Mouse (Mus musculus): ENCODE measurements around the gene Vezf1.

The Vezf1 gene

DNA sequence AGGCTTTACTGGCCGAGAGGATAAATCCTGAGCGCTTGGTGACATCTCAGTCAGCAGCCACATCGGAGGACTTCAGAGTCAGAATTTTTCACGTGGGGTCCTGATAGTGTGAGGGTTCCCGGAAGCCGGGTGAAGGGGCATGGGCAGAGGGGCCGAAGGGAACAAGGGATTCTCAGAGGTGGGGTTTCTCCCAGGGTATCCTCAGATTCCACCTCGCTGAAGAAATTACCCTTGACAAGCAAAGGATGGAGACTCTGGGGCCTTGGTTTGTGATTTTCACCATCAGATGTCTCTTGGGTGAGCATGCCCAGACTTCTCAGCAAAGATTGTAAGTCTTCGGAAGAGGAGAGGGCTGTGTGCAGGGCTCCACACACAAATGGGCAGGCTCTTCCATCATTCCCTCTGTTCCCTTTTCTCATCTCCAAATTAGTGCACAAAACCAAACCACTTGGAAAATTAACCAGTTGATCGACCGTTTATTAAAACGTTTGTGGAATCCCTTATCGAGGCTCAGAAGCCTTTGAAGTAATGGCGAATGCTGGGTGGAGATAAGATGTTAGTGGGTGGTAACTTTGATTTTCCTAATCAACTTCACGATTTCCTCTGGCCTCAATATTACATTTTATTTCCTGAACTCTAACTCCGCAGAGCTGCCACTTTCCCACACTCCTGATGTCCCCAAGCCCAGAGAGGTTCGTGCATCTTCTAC, 30.1 kb downstream of the Vezf1 start, which contains the start of gene Cuedc1:
TSS of gene Cuedc1 (plus strand) at position 38 of the 709 bp plus-strand sequence.
- no peaks in the 10 kb centered on the region for H3K9me3 ChIP-seq (ENCODE audit: low read length)
- H3K36me3 ChIP-seq (ENCODE audit: insufficient read depth, low read length), result no peaks in the 10 kb centered on the region
- peaks cover 44% of the 10 kb centered on the region for H3K4me1 ChIP-seq (replicated peaks; ENCODE audit: low read depth, low read length)
- H3K27me3 ChIP-seq (ENCODE audit: insufficient read depth, low read length), result peaks cover 72% of the 10 kb centered on the region
- H3K4me3 ChIP-seq (replicated peaks; ENCODE audit: low read length), result peak within 1 kb of the TSS; percentile 83
- no peak for TF ChIP-seq CTCF (conservative IDR thresholded peaks at IDR 0.05; ENCODE audit: low read length)
- TF ChIP-seq NANOG (IDR thresholded peaks at IDR 0.05; ENCODE audit: borderline replicate concordance, low read length), result no peak
- no peak for TF ChIP-seq POU5F1 (IDR thresholded peaks at IDR 0.05; ENCODE audit: borderline replicate concordance, low read length)

DNA sequence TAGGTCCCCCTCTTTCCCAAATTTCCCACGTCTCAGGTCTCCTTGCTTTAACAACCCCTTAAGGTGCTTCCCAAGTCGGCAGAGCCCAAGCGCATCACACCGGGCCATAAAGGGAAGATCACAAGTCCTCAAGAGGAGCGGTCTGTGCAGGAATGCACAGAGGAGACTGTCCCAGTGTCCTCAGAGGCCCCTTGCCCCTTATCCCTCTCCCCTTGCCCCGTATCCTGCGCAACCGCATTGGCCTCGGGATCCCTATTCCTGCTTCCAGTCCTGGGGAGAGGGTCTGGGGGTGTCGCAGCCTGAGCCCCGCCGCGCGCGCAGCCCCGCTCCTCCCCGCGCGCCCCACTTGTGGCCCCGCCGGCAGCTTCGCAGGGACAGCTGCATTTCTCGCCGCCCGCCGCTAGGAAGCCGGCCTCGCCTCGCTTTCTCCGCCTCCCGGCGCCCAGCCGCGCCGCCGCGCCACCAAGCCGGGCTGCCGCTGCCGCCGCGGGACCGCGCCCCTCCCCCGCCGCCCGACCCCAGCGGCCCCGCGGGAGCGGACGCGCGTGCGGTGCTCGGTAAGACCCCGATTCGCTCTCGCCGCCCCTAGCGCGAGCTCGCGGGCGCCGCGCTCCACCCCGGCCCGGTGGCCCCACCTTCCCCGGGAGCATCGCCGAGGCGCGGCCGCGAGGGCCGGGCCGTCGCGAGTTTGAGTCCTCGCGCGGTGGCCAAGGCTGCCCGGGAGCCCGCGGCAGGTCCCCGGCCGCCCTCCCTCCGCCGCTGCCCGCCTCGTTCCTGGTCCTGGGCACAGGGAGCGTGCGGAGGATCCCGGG, 30.9 kb downstream of the Vezf1 start:
- Histone ChIP-seq H3K27me3 (ENCODE audit: insufficient read depth, low read length) (peaks cover 68% of the 10 kb centered on the region), H3K4me3 (replicated peaks; ENCODE audit: low read length) (peak overlapping the region; percentile 83), H3K4me1 (replicated peaks; ENCODE audit: low read depth, low read length) (peaks cover 45% of the 10 kb centered on the region), H3K36me3 (ENCODE audit: insufficient read depth, low read length) (no peaks in the 10 kb centered on the region), H3K9me3 (ENCODE audit: low read length) (no peaks in the 10 kb centered on the region)
- TF ChIP-seq POU5F1 (IDR thresholded peaks at IDR 0.05; ENCODE audit: borderline replicate concordance, low read length), result no peak
- no peak for TF ChIP-seq CTCF (conservative IDR thresholded peaks at IDR 0.05; ENCODE audit: low read length)

DNA sequence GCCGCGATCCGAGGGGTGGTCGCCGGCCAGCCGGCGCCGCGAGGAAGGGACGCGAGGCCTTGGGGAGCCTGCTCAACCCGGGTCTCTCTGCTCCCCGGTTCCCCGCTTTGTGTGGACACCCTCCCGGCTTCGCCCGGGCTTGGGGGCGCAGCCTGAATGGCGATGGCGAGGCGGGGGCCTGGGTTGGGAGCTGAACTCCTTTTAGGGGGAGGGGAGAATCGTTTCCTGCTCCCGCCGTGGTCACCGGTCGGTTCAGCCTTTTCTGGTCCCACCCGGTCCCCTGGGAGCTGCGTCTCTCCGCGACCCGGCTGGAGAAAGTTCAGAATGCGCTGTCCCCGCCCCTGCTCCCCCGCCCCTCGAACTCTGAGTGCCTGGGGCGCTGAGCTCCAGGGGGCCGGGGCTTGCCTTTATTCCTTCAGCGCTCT, 31.5 kb downstream of the Vezf1 start:
- H3K4me1 ChIP-seq (replicated peaks; ENCODE audit: low read depth, low read length), result peaks cover 44% of the 10 kb centered on the region
- no peaks in the 10 kb centered on the region for H3K36me3 ChIP-seq (ENCODE audit: insufficient read depth, low read length)
- peak overlapping the region; percentile 83 for H3K4me3 ChIP-seq (replicated peaks; ENCODE audit: low read length)
- H3K27me3 ChIP-seq (ENCODE audit: insufficient read depth, low read length), result peaks cover 69% of the 10 kb centered on the region
- no peak for TF ChIP-seq CTCF (conservative IDR thresholded peaks at IDR 0.05; ENCODE audit: low read length)
- TF ChIP-seq POU5F1 (IDR thresholded peaks at IDR 0.05; ENCODE audit: borderline replicate concordance, low read length), result no peak
- TF ChIP-seq NANOG (IDR thresholded peaks at IDR 0.05; ENCODE audit: borderline replicate concordance, low read length), result no peak
- no peaks in the 10 kb centered on the region for H3K9me3 ChIP-seq (ENCODE audit: low read length)

DNA sequence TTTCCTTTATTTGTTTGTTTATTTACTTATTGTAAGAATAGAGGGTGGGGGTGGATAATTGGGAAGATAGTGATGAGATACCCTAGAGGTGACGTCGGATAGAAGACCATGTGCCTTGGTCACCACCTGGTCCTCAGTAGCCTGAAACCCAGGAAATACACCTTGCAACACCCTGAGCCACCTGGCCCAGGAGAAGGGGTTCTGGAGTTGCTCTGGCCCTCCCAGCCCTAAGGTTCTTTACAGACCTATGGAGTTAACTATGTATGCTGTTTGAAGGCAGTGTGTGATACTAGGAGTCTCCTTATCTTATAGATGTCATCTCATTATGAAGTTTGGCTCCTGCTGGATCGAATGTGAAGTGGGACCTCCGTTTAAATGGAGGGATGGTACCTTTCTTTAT, 32.1 kb downstream of the Vezf1 start:
- peak overlapping the region; percentile 83 for H3K4me3 ChIP-seq (replicated peaks; ENCODE audit: low read length)
- H3K36me3 ChIP-seq (ENCODE audit: insufficient read depth, low read length), result no peaks in the 10 kb centered on the region
- no peak for TF ChIP-seq NANOG (IDR thresholded peaks at IDR 0.05; ENCODE audit: borderline replicate concordance, low read length)
- TF ChIP-seq CTCF (conservative IDR thresholded peaks at IDR 0.05; ENCODE audit: low read length), result no peak
- no peak for TF ChIP-seq POU5F1 (IDR thresholded peaks at IDR 0.05; ENCODE audit: borderline replicate concordance, low read length)
- H3K27me3 ChIP-seq (ENCODE audit: insufficient read depth, low read length), result peaks cover 64% of the 10 kb centered on the region
- no peaks in the 10 kb centered on the region for H3K9me3 ChIP-seq (ENCODE audit: low read length)
- peaks cover 40% of the 10 kb centered on the region for H3K4me1 ChIP-seq (replicated peaks; ENCODE audit: low read depth, low read length)

DNA sequence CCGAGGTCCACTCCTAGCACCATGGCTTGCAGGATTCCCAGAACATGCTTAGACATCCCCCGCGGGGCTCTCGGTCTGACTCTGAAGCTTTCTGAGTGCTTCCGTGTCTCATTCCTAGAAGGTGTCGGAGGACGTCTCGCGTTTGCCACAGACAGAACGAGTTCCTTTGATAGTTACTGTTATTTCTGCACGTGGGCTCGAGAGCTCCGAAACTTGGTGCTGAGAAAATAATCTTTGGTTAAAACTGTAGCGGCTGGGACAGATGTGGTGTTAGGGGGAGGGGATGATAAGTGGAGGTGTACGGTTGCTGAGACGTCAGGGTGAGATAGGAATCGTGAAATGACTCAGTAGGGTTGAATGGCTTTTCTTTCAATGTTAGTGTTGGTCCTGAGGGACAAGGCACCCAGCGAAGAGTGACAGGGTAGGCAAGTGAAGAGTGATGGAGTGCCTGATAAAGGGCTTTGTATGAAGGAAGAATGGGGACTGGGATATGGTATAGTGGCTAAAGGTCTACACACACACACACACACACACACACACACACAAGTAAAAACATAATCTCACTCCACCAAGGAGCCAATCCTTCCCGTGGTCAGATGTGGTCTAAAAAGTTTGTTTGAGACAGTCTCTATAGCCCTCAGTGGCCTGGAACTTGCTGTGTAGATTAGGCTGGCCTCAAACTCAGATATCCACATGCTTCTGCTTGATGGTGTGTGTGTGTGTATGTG, 35.3 kb downstream of the Vezf1 start:
- Histone ChIP-seq H3K36me3 (ENCODE audit: insufficient read depth, low read length) (no peaks in the 10 kb centered on the region), H3K4me3 (replicated peaks; ENCODE audit: low read length) (no peak overlapping the region), H3K4me1 (replicated peaks; ENCODE audit: low read depth, low read length) (peaks cover 44% of the 10 kb centered on the region), H3K9me3 (ENCODE audit: low read length) (no peaks in the 10 kb centered on the region), H3K27me3 (ENCODE audit: insufficient read depth, low read length) (peaks cover 44% of the 10 kb centered on the region)
- TF ChIP-seq NANOG (IDR thresholded peaks at IDR 0.05; ENCODE audit: borderline replicate concordance, low read length) (no peak), CTCF (conservative IDR thresholded peaks at IDR 0.05; ENCODE audit: low read length) (no peak), POU5F1 (IDR thresholded peaks at IDR 0.05; ENCODE audit: borderline replicate concordance, low read length) (no peak)

DNA sequence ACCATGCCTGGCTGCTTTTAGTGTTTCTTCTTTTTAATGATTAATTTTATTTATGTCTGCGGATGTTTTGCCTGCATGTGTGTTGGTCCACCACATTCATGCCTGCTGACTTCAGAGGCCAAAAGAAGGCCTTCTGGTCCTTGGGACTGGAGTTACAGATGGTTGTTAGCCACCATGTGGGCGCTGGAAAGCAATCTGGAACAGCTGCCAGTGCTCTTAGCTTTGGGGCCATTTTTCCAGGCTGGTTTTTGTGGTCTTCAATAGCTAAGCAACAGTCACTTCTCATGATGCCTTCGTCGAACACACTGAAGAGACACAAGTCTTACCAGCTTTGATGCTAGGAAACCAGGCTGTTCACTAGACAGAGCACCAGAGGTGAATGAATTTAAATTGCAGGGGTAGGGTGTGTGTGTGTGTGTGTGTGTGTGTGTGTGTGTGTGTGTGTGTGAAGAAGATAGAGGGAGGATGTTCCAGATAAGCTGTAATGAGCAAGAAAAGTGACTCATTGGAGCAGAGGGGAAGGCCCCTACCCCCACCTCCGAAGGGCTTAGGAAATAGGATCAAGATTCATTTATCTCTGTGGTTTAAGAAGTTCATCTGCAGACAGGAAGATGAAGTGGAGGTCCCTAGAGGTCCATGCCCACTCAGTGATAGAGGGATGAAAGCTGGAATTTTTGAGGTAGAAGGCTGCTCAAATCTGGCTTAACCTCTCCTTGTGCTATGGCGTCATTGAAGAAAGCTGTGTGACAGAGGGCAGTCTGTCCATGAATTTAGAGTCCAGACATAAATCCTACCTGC, 37.6 kb downstream of the Vezf1 start:
- Histone ChIP-seq H3K36me3 (ENCODE audit: insufficient read depth, low read length) (no peaks in the 10 kb centered on the region), H3K27me3 (ENCODE audit: insufficient read depth, low read length) (peaks cover 36% of the 10 kb centered on the region), H3K4me3 (replicated peaks; ENCODE audit: low read length) (no peak overlapping the region), H3K4me1 (replicated peaks; ENCODE audit: low read depth, low read length) (peaks cover 28% of the 10 kb centered on the region), H3K9me3 (ENCODE audit: low read length) (no peaks in the 10 kb centered on the region)
- no peak for TF ChIP-seq NANOG (IDR thresholded peaks at IDR 0.05; ENCODE audit: borderline replicate concordance, low read length)
- TF ChIP-seq CTCF (conservative IDR thresholded peaks at IDR 0.05; ENCODE audit: low read length), result no peak
- TF ChIP-seq POU5F1 (IDR thresholded peaks at IDR 0.05; ENCODE audit: borderline replicate concordance, low read length), result no peak

DNA sequence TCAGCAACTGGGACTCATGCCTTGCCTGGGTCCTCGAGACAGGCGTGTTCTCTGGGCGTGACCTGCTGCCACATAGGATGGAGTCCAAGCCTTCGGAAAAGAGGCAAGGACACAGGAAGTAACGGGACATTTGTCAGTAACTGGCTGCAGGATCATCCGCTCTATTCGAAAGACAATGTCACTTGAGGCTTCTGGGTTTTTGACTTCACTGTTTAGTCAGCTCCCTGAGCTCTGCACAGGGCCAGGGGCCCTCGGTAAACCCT, 38.1 kb downstream of the Vezf1 start:
- H3K4me1 ChIP-seq (replicated peaks; ENCODE audit: low read depth, low read length), result peaks cover 26% of the 10 kb centered on the region
- no peaks in the 10 kb centered on the region for H3K9me3 ChIP-seq (ENCODE audit: low read length)
- H3K4me3 ChIP-seq (replicated peaks; ENCODE audit: low read length), result no peak overlapping the region
- peaks cover 33% of the 10 kb centered on the region for H3K27me3 ChIP-seq (ENCODE audit: insufficient read depth, low read length)
- no peaks in the 10 kb centered on the region for H3K36me3 ChIP-seq (ENCODE audit: insufficient read depth, low read length)
- TF ChIP-seq CTCF (conservative IDR thresholded peaks at IDR 0.05; ENCODE audit: low read length), result no peak
- no peak for TF ChIP-seq POU5F1 (IDR thresholded peaks at IDR 0.05; ENCODE audit: borderline replicate concordance, low read length)
- no peak for TF ChIP-seq NANOG (IDR thresholded peaks at IDR 0.05; ENCODE audit: borderline replicate concordance, low read length)

DNA sequence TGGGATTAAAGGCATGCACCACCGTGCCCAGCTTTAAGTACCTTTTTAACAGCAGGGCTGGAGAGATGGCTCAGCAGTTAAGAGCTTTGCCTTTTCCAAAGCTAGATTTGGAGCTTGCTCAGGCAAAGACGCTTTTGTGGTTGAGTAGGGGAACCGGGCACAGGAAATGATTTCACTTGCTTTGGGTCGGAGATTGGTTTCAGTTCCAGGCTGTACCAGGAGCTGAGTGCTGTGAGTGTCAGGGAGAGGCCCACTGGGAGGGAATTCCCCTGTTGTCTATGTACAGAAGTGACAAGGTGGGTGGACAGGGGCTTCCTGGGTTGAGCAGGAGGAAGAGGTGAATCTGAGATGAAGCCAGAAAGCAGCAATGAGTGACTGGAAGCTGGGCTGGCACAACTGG, 39.3 kb downstream of the Vezf1 start:
- TF ChIP-seq CTCF (conservative IDR thresholded peaks at IDR 0.05; ENCODE audit: low read length), result no peak
- TF ChIP-seq POU5F1 (IDR thresholded peaks at IDR 0.05; ENCODE audit: borderline replicate concordance, low read length), result no peak
- TF ChIP-seq NANOG (IDR thresholded peaks at IDR 0.05; ENCODE audit: borderline replicate concordance, low read length), result no peak
- Histone ChIP-seq H3K4me1 (replicated peaks; ENCODE audit: low read depth, low read length) (peaks cover 29% of the 10 kb centered on the region), H3K4me3 (replicated peaks; ENCODE audit: low read length) (no peak overlapping the region), H3K27me3 (ENCODE audit: insufficient read depth, low read length) (peaks cover 30% of the 10 kb centered on the region), H3K9me3 (ENCODE audit: low read length) (no peaks in the 10 kb centered on the region), H3K36me3 (ENCODE audit: insufficient read depth, low read length) (no peaks in the 10 kb centered on the region)

Measured in E14TG2a.4 (cell line).